Mouse (Mus musculus): Measurements from ENCODE around the gene Trmt2b.

DNA sequence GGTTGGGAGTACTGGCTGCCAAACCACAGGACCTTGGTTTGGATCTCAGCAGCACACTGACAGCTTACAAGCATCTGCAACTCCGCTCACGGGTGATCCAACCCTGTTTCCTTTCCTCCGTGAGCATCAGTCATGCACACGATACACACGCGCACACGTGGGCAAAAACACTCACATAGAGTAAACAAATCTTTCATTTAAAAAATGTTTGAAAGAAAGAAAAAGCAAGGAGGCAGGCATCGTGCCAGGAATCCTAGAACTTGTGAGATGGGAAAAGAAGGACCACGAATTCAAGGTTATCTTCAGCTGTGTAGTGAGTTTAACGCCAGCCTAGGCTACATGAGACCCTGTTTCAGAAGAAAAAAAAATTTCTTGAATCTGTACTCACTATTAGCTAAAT lies 30.8 kb downstream of the Trmt2b start:
- TF ChIP-seq CTCF (IDR thresholded peaks at IDR 0.05; ENCODE audit: insufficient read depth, low read length) (no peak), POLR2A (IDR thresholded peaks at IDR 0.05; ENCODE audit: borderline replicate concordance, extremely low read depth, low read depth, low read length) (no peak)

Measured in lung, adult 2 months (tissue).